Mouse (Mus musculus) Patski (cell line): ENCODE measurements at regions not wholly inside any gene's neighbourhood (a gene's known extent, or its start where the extent isn't known, plus 50 kb on each side); places are given as distances from the start of the nearest gene placed in this dataset.

Source experiments
- ATAC-seq: fragments of 100-300 bp; one replicate; pipeline ENCODE4 v1.8.0; 2021
- CTCF ChIA-PET: fragments of 350-600 bp; sonication (Branson Sonifier 250); formaldehyde crosslinking; loops from one replicate; lab custom pipeline; 2022; ENCODE audit warnings: inconsistent platforms; lab: Charles Lee
- POLR2A ChIA-PET: fragments of 350-600 bp; sonication (Branson Sonifier 250); formaldehyde crosslinking; loops from one replicate; lab custom pipeline; 2022; ENCODE audit warnings: antibody characterized with exemption, inconsistent platforms; lab: Charles Lee
- DNase-seq: peaks from one replicate; pipeline ENCODE4 v3.0.0-alpha.2; 2011; ENCODE audit warnings: low read depth, low spot score
- H3K27me3 ChIP-seq: fragments of 371-371 bp; one replicate; pipeline ENCODE4 v1.5.1; 2021
- CTCF ChIP-seq: fragments of 100-300 bp; IDR thresholded peaks from one replicate; pipeline ENCODE4 v1.5.1; 2021
- in situ Hi-C: fragments of 300-500 bp; cut with MboI; formaldehyde crosslinking; loops from 3 replicates; pipeline ENCODE4 v1.11.1; 2018; ENCODE audit warnings: low pct_unique_long_range_greater_than_20kb, mixed read lengths

DNA sequence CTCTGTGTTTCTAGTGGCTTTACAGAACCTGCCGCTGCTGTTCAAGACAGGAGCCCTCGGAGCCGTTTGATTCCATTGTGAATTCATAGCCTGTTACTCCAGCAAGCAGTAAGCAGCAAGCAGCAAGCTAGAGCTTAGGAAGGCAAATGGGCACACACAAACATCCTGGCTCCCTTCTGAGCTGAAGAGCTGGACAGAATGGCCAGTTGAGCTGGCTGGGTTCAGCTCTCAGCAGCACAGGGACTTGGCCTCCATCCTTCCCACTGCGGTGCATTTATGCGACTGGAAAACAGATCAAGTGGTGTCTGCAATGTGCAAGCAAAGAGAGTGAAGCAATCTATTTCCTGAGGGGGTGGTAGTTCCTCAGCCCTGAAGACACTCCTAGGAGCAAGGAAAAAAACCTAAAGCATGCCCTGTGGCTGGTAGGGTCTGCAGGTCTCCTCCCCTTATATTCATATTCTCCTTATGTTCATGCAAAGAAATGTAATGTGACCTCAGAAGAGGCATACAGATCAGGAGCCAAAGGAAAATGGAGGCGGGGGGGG, 513.9 kb upstream of the Gulo start:
- in situ Hi-C loops = no loop called here
- ATAC-seq (no peak), DNase-seq (no peak)
- no peak for TF ChIP-seq CTCF
- CTCF ChIA-PET = interaction anchor here (1.2 kb wide), 1 partner anchor 13 kb away, joined by 3 read pairs; no protein-coding TSS in a partner anchor
- H3K27me3 ChIP-seq = peaks cover 33% of the 10 kb centered on the region
- POLR2A ChIA-PET = no interaction called here

GRCm38 (mm10) chr14:66521836-66522629, 513.0 kb upstream of the Gulo start:
- ATAC-seq = no peak
- TF ChIP-seq CTCF = no peak
- in situ Hi-C loops = no loop called here
- CTCF ChIA-PET = no interaction called here
- DNase-seq = no peak
- POLR2A ChIA-PET = no interaction called here
- peaks cover 34% of the 10 kb centered on the region for H3K27me3 ChIP-seq

DNA sequence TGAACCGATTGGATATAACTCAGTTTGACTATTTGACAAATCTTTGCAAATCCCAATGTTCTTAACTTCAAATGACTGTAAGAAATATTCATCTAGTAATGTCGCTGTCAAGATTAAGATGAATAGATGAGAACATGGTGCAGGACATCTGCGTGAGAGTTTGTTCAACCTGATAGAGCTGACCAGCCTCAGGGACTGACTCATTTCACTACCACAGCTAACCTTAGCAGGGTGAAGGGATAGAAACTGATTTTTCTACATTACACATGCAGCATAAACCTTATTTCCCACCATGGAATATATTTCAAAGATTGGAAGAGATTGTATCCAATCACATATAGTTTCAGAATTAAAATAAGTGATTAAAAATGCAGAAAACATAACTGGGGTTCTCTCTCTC, 507.8 kb upstream of the Gulo start:
- DNase-seq (no peak), ATAC-seq (no peak)
- POLR2A ChIA-PET = no interaction called here
- TF ChIP-seq CTCF = no peak
- CTCF ChIA-PET = interaction anchor here (1.0 kb wide), 1 partner anchor 10 kb away, joined by 3 read pairs; no protein-coding TSS in a partner anchor
- H3K27me3 ChIP-seq = peaks cover 30% of the 10 kb centered on the region
- in situ Hi-C loops = no loop called here

DNA sequence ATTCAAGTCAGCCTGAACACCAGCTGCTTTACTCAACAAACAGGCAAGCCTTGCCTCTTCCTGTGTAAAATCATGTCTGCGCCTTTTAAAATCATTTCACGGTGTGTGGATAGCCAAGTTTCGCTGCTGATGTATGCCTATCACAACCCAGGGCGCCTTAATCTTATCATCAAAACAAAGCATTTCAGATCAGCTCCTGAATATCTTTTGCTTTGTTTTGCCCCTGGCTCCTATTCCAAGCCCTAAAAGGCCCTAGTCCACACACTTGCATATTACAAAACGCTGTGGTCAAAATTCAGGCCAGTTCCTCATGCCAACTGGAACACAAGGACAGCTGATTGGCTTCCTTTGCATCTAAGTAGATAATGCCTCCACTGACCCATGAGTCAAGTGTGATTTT, 501.7 kb upstream of the Gulo start:
- ChIA-PET POLR2A (no interaction called here), CTCF (interaction anchor here (1.2 kb wide), 1 partner anchor 59 kb away, joined by 3 read pairs; no protein-coding TSS in a partner anchor)
- no peak for DNase-seq
- no peak for TF ChIP-seq CTCF
- no peak for ATAC-seq
- H3K27me3 ChIP-seq = peaks cover 11% of the 10 kb centered on the region
- in situ Hi-C loops = no loop called here

DNA sequence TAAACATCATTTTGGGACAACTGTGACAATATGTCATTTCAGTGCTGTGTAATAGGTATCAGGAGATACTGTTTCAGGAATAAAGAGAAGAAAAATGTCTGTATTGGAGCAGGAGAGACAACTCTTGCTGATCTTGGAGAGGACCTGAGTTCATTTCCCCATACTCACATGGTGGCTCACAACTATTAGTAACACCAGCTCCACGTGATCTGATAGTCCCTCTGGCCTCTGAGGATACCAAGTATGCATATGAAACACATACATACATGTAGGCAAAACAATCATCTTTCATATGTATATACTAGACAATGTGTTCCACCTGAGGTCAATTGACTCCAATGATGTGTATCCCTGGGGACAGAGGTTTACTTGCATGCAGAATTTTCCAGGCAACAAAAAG, 501.2 kb upstream of the Gulo start:
- ChIA-PET POLR2A (no interaction called here), CTCF (interaction anchor here (1.2 to 1.6 kb wide), 3 partner anchors 13 to 59 kb away, joined by 3 read pairs; no protein-coding TSS in a partner anchor)
- in situ Hi-C loops = no loop called here
- ATAC-seq (no peak), DNase-seq (no peak)
- TF ChIP-seq CTCF = no peak
- H3K27me3 ChIP-seq = peaks cover 11% of the 10 kb centered on the region

- in situ Hi-C loops = no loop called here
- ChIA-PET CTCF (interaction anchor here (1.2 to 1.6 kb wide), 3 partner anchors 13 to 60 kb away, joined by 3 read pairs; no protein-coding TSS in a partner anchor), POLR2A (no interaction called here)
- peaks cover 11% of the 10 kb centered on the region for H3K27me3 ChIP-seq
- DNase-seq (no peak), ATAC-seq (no peak)
- TF ChIP-seq CTCF = no peak
Measured at GRCm38 (mm10) chr14:66509706-66510105, 500.7 kb upstream of the Gulo start.

DNA sequence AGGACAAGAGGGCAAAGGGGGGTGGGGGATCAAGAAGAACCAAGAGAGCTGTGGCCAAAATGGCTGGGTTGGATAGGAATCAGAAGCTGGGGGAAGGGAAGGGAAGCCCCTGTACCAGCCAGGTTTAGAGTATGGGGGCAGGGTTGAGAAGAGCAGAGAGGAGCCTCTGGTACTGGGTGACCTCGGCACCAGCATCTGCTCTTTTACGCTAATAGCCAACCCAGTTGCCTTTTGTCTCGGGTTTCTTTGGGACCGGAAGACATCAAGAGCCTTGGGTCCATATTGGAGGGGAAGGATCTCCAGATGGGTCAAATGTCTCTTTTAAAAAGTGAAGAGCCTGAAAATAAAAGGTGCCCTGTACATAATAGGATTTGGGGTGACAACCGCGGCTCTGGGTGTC, 493.0 kb upstream of the Gulo start:
- H3K27me3 ChIP-seq = peaks cover 4% of the 10 kb centered on the region
- POLR2A ChIA-PET = no interaction called here
- in situ Hi-C loops = no loop called here
- CTCF ChIA-PET = no interaction called here
- no peak for TF ChIP-seq CTCF
- no peak for ATAC-seq
- no peak for DNase-seq

DNA sequence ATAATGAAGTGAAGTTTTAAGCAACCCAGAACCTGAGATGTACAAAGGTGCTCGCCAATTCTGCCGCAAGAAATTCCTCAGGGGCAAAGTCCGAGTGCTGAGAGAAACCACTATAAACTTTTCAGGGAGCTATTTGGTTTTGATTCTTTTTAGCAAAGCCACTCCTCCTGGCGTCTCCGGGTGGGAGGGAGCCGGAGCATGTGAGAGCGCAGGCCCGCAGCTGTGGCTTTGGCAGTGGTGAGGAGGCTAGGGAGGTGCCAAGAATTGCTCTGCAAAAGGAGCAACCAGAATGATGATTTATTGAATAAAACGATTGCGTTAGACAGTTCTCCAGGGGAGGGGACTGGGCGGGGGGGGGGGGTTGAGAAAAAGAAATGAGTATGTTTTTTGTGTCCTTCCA, 490.9 kb upstream of the Gulo start:
- no peak for TF ChIP-seq CTCF
- no peak for DNase-seq
- in situ Hi-C loops = no loop called here
- no peaks in the 10 kb centered on the region for H3K27me3 ChIP-seq
- CTCF ChIA-PET = interaction anchor here (1.3 kb wide), 1 partner anchor 24 kb away, joined by 5 read pairs; no protein-coding TSS in a partner anchor
- POLR2A ChIA-PET = interaction anchor here (1.0 kb wide), 1 partner anchor 9 kb away, joined by 3 read pairs; no protein-coding TSS in a partner anchor
- ATAC-seq = no peak

DNA sequence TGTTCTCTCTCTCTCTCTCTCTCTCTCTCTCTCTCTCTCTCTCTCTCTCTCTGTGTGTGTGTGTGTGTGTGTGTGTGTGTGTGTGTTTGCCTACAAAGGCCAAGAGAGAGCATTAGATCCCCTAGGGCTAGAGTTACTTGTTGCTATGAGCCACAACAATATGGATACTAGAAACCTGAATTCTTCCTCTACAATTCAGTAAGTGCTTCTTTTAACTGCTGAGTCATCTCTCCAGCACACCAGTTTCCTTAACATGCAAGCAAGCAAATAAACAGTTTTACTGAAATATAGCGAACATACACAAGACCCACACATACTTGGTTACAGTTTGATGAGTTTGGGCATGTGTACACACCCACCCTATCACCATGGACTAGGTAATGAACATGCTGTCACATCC, 486.1 kb upstream of the Gulo start:
- in situ Hi-C loops = no loop called here

DNA sequence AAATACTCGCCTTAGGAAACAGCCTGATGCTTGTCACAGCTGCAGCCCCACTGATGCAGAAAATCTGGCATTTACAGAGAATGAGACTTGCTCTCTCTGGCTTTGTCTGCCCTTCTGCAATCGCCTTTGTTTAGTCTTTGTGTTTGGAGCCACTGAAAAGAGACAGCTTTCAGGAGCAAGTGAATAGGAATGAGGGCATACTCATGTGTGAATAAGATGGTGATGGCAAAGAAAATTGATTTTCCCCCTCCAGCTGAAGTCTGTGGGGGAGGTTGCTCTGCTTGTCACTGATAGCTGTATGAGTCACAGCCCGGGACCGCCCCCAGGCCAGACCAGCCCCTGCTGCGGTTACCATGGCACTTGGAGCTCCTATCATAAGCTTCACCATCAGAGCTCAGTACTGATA, 485.5 kb upstream of the Gulo start:
- ATAC-seq = peak; percentile 86
- ChIA-PET POLR2A (interaction anchor here (0.6 to 1.2 kb wide), 5 partner anchors 24 to 518 kb away, joined by 3 to 4 read pairs (median 3); no protein-coding TSS in a partner anchor), CTCF (interaction anchor here (1.2 kb wide), 1 partner anchor 11 kb away, joined by 4 read pairs; no protein-coding TSS in a partner anchor)
- DNase-seq = peak; percentile 37
- in situ Hi-C loops = no loop called here
- TF ChIP-seq CTCF = no peak
- no peaks in the 10 kb centered on the region for H3K27me3 ChIP-seq

More for the DNA sequence above, 486.1 kb upstream of the Gulo start:
- DNase-seq = no peak
- no peak for ATAC-seq
- no peak for TF ChIP-seq CTCF
- ChIA-PET POLR2A (interaction anchor here (0.6 to 1.2 kb wide), 5 partner anchors 11 to 518 kb away, joined by 3 to 4 read pairs (median 3); no protein-coding TSS in a partner anchor), CTCF (interaction anchor here (1.2 kb wide), 1 partner anchor 11 kb away, joined by 4 read pairs; no protein-coding TSS in a partner anchor)
- no peaks in the 10 kb centered on the region for H3K27me3 ChIP-seq
